Mouse (Mus musculus) thymus, adult 2 months (tissue): ENCODE results near the gene Myh4.

Experiments used
- CTCF ChIP-seq: fragments of 200-500 bp; IDR thresholded peaks from 2 replicates; pipeline ENCODE4 v1.5.1; 2012; ENCODE audit warnings: mild to moderate bottlenecking, control low read depth, low read length, moderate library complexity, borderline replicate concordance; ENCODE audit not compliant: control insufficient read depth, poor library complexity, insufficient read depth; ENCODE audit errors: extremely low read depth
- POLR2A ChIP-seq: fragments of 200-500 bp; IDR thresholded peaks from 2 replicates; pipeline ENCODE4 v1.6.1; 2012; ENCODE audit warnings: mild to moderate bottlenecking, low read length, control low read depth, moderate library complexity; ENCODE audit not compliant: control insufficient read depth, poor library complexity, insufficient read depth; ENCODE audit errors: extremely low read depth

DNA sequence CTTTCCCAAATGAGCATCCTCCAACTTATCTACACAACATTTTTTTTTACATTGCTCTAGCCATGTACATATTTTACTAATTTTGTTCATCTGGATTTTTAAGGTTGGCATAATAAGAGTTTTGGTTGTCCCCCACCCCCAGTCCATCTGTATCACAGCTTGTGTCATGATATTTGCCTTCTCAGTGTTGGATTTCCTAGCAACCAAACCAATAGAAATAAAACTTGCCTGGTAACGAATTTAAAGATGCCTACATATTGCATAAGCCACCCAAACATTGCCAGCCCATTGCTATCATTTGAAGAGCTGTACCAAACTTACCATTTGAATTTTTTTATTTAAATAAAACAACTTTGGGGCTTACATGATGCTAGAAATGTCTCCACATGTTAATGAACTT lies 55.6 kb downstream of the Myh4 start:
- TF ChIP-seq CTCF (no peak), POLR2A (no peak)
